Mouse (Mus musculus): Measurements from ENCODE around the gene Rbfox2.

GRCm38 (mm10) chr15:77215178-77215800, 91.5 kb downstream of the Rbfox2 start:
- no peak for TF ChIP-seq CTCF (IDR thresholded peaks at IDR 0.05; ENCODE audit: extremely low read depth, insufficient read depth, low read length)
- TF ChIP-seq POLR2A (IDR thresholded peaks at IDR 0.05; ENCODE audit: extremely low read depth, insufficient read depth, low read length): no peak

Measured in cortical plate, adult 2 months (tissue).